Mouse (Mus musculus): Measurements from ENCODE around the gene Gpr21. TPM values are rescaled to one million over a fixed set of nuclear protein-coding genes. Genes with fewer than 3 reads are reported as not detected.

Gene Gpr21
- total RNA-seq, 2 experiments from 2014 or later = 1.0 to 1.4 TPM

Other genes with a start within 250 kb of the Gpr21 start
- not detected for gene Olfr368, start 189.8 kb upstream of the Gpr21 start, total RNA-seq (2021)
- gene Pdcl, start 157.0 kb upstream of the Gpr21 start, total RNA-seq (2021) = 10 to 100 TPM; 21.6 to 26.2 TPM
- 10 to 100 TPM; 33.2 to 42.5 TPM for gene Rc3h2, start 93.4 kb upstream of the Gpr21 start, total RNA-seq (2021)
- gene Zbtb26, start 73.2 kb upstream of the Gpr21 start, total RNA-seq (2021) = 1 to 10 TPM; 2.5 to 4.4 TPM
- 1 to 10 TPM; 4.4 to 4.7 TPM for gene Zbtb6, start 73.2 kb upstream of the Gpr21 start, total RNA-seq (2021)
- 10 to 100 TPM; 32.5 to 40.7 TPM for gene Rabgap1, start 73.1 kb upstream of the Gpr21 start, total RNA-seq (2021)
- gene Strbp, start 187.5 kb downstream of the Gpr21 start, total RNA-seq (2021) = 10 to 100 TPM; 28.3 to 29.7 TPM